Mouse (Mus musculus) CH12.LX (cell line): ENCODE data around the gene Wbp1l. TPM values are rescaled to one million over a fixed set of nuclear protein-coding genes. Genes with fewer than 3 reads are reported as not detected.

Source experiments
- DNase-seq: peaks from one replicate; pipeline ENCODE4 v3.0.0-alpha.2; 2013; ENCODE audit errors: extremely low read depth
- H3K27ac ChIP-seq: 2 replicates; pipeline ENCODE4 v1.5.1; 2012; ENCODE audit warnings: low read depth, mild to moderate bottlenecking, control low read depth, moderate library complexity; ENCODE audit not compliant: insufficient read depth
- H3K27me3 ChIP-seq: replicated peaks from 2 replicates; pipeline ENCODE3; 2012; ENCODE audit warnings: inconsistent platforms
- H3K36me3 ChIP-seq, 2 experiments: replicated peaks in 1 of 2; 2 replicates each; pipeline versions ENCODE3 to v1.6.1; 2012; ENCODE audit warnings: inconsistent platforms in 1 of 2, low read length in 1 of 2, mild to moderate bottlenecking in 1 of 2, mixed read lengths in 1 of 2, moderate library complexity in 1 of 2; ENCODE audit not compliant: control insufficient read depth in 1 of 2, insufficient read depth in 1 of 2
- H3K4me1 ChIP-seq, 2 experiments: 2 replicates each; pipeline ENCODE4 v1.6.1; 2012; ENCODE audit warnings: inconsistent platforms in 1 of 2, moderate library complexity in 1 of 2; ENCODE audit not compliant: insufficient read depth in 2 of 2, control insufficient read depth in 1 of 2
- H3K4me2 ChIP-seq: 2 replicates; pipeline ENCODE4 v1.6.1; 2012; ENCODE audit warnings: low read depth, mild to moderate bottlenecking, control low read depth; ENCODE audit not compliant: poor library complexity, insufficient read depth, severe bottlenecking
- H3K4me3 ChIP-seq, 3 experiments: fragments of 150-350 bp in 1 of 3; sonication (generic) in 1 of 3; replicated peaks in 1 of 3; 2 replicates each; pipeline versions ENCODE3 to v1.5.1; 2011 to 2012; ENCODE audit warnings: low read depth in 2 of 3, low read length in 2 of 3, mild to moderate bottlenecking in 2 of 3, moderate library complexity in 2 of 3, control low read depth in 1 of 3, improper control_type of control experiment in 1 of 3, inconsistent platforms in 1 of 3, mixed read lengths in 1 of 3; ENCODE audit not compliant: poor library complexity in 1 of 3
- H3K79me2 ChIP-seq: replicated peaks from 2 replicates; pipeline ENCODE4 v1.6.1; 2012; ENCODE audit warnings: mild to moderate bottlenecking, moderate library complexity; ENCODE audit not compliant: control insufficient read depth, poor library complexity, insufficient read depth, severe bottlenecking; ENCODE audit errors: extremely low read depth
- H3K9ac ChIP-seq: 2 replicates; pipeline ENCODE4 v1.6.1; 2012; ENCODE audit warnings: low read depth, mild to moderate bottlenecking, control low read depth, moderate library complexity; ENCODE audit not compliant: insufficient read depth
- H3K9me3 ChIP-seq: replicated peaks from 2 replicates; pipeline ENCODE3; 2012; ENCODE audit warnings: low read length, inconsistent platforms, mixed read lengths
- BHLHE40 ChIP-seq: IDR thresholded peaks from 2 replicates; pipeline ENCODE4 v1.6.1; 2011; ENCODE audit warnings: mild to moderate bottlenecking, low read depth, low read length, improper control_type of control experiment
- CHD2 ChIP-seq: IDR thresholded peaks from 2 replicates; pipeline ENCODE4 v1.6.1; 2011; ENCODE audit warnings: low read length, improper control_type of control experiment
- EP300 ChIP-seq: IDR thresholded peaks from 2 replicates; pipeline ENCODE4 v1.6.1; 2011; ENCODE audit warnings: low read length, improper control_type of control experiment
- ETS1 ChIP-seq: conservative IDR thresholded peaks from 2 replicates; pipeline ENCODE4 v1.6.1; 2012; ENCODE audit warnings: low read depth, mild to moderate bottlenecking, inconsistent platforms, low read length, improper control_type of control experiment, moderate library complexity
- GABPA ChIP-seq: IDR thresholded peaks from 2 replicates; pipeline ENCODE4 v1.6.1; 2012; ENCODE audit warnings: low read depth, low read length, improper control_type of control experiment, inconsistent platforms; ENCODE audit not compliant: insufficient replicate concordance
- HCFC1 ChIP-seq: IDR thresholded peaks from 2 replicates; pipeline ENCODE4 v1.6.1; 2012; ENCODE audit warnings: low read depth, mild to moderate bottlenecking, inconsistent platforms, low read length, improper control_type of control experiment
- IRF4 ChIP-seq: IDR thresholded peaks from 2 replicates; pipeline ENCODE4 v1.6.1; 2014; ENCODE audit warnings: low read depth, mild to moderate bottlenecking, inconsistent platforms, low read length, improper control_type of control experiment
- JUN ChIP-seq: IDR thresholded peaks from 2 replicates; pipeline ENCODE4 v1.6.1; 2011; ENCODE audit warnings: low read depth, mild to moderate bottlenecking, low read length, improper control_type of control experiment, moderate library complexity; ENCODE audit not compliant: insufficient read depth
- JUND ChIP-seq: conservative IDR thresholded peaks from 2 replicates; pipeline ENCODE4 v1.6.1; 2011; ENCODE audit warnings: low read depth, low read length, improper control_type of control experiment
- KAT2A ChIP-seq: IDR thresholded peaks from 2 replicates; pipeline ENCODE4 v1.6.1; 2012; ENCODE audit warnings: low read length, improper control_type of control experiment, inconsistent platforms; ENCODE audit not compliant: insufficient replicate concordance
- MAFK ChIP-seq: IDR thresholded peaks from 2 replicates; pipeline ENCODE4 v1.6.1; 2011; ENCODE audit warnings: low read length, improper control_type of control experiment; ENCODE audit not compliant: insufficient replicate concordance
- MEF2A ChIP-seq: IDR thresholded peaks from 2 replicates; pipeline ENCODE4 v1.6.1; 2014; ENCODE audit warnings: low read depth, mild to moderate bottlenecking, inconsistent platforms, low read length, improper control_type of control experiment, borderline replicate concordance
- MYC ChIP-seq: IDR thresholded peaks from 2 replicates; pipeline ENCODE4 v1.6.1; 2011; ENCODE audit warnings: low read depth, mild to moderate bottlenecking, improper control_type of control experiment, low read length
- NELFE ChIP-seq: IDR thresholded peaks from 2 replicates; pipeline ENCODE4 v1.6.1; 2011; ENCODE audit warnings: low read depth, low read length, improper control_type of control experiment
- NRF1 ChIP-seq: IDR thresholded peaks from 2 replicates; pipeline ENCODE4 v1.6.1; 2014; ENCODE audit warnings: low read depth, mild to moderate bottlenecking, inconsistent platforms, low read length, improper control_type of control experiment, moderate library complexity
- PAX5 ChIP-seq: IDR thresholded peaks from 2 replicates; pipeline ENCODE4 v1.6.1; 2012; ENCODE audit warnings: low read length, inconsistent platforms, mixed read lengths
- POLR2AphosphoS2 ChIP-seq: IDR thresholded peaks from 2 replicates; pipeline ENCODE4 v1.6.1; 2011; ENCODE audit warnings: low read depth, low read length, improper control_type of control experiment
- RAD21 ChIP-seq: IDR thresholded peaks from 2 replicates; pipeline ENCODE4 v1.6.1; 2011; ENCODE audit warnings: low read depth, mild to moderate bottlenecking, low read length, improper control_type of control experiment, moderate library complexity
- RCOR1 ChIP-seq: conservative IDR thresholded peaks from 2 replicates; pipeline ENCODE4 v1.6.1; 2012; ENCODE audit warnings: low read depth, mild to moderate bottlenecking, inconsistent platforms, low read length, improper control_type of control experiment
- SIN3A ChIP-seq: IDR thresholded peaks from 2 replicates; pipeline ENCODE4 v1.6.1; 2012; ENCODE audit warnings: low read length, improper control_type of control experiment, inconsistent platforms
- SMC3 ChIP-seq: IDR thresholded peaks from 2 replicates; pipeline ENCODE4 v1.6.1; 2011; ENCODE audit warnings: low read depth, low read length, improper control_type of control experiment
- TCF12 ChIP-seq: IDR thresholded peaks from 2 replicates; pipeline ENCODE4 v1.6.1; 2014; ENCODE audit warnings: low read depth, mild to moderate bottlenecking, inconsistent platforms, low read length, improper control_type of control experiment
- USF1 ChIP-seq: IDR thresholded peaks from 2 replicates; pipeline ENCODE4 v1.6.1; 2014; ENCODE audit warnings: low read depth, mild to moderate bottlenecking, inconsistent platforms, low read length, improper control_type of control experiment
- USF2 ChIP-seq: conservative IDR thresholded peaks from 2 replicates; pipeline ENCODE4 v1.6.1; 2011; ENCODE audit warnings: low read depth, low read length, improper control_type of control experiment
- ZC3H11A ChIP-seq: IDR thresholded peaks from 2 replicates; pipeline ENCODE4 v1.6.1; 2012; ENCODE audit warnings: low read depth, mild to moderate bottlenecking, inconsistent platforms, low read length, improper control_type of control experiment
- ZKSCAN1 ChIP-seq: IDR thresholded peaks from 2 replicates; pipeline ENCODE4 v1.6.1; 2012; ENCODE audit warnings: low read depth, inconsistent platforms, low read length, improper control_type of control experiment, borderline replicate concordance
- ZMIZ1 ChIP-seq: IDR thresholded peaks from 2 replicates; pipeline ENCODE4 v1.6.1; 2012; ENCODE audit warnings: low read depth, mild to moderate bottlenecking, inconsistent platforms, low read length, improper control_type of control experiment
- dilution Hi-C: fragments of 300-500 bp; cut with MboI; formaldehyde crosslinking; loops from 2 replicates; pipeline ENCODE4 v1.14.3; 2020; ENCODE audit warnings: low sequenced_read_pairs; ENCODE audit not compliant: extremely low pct_unique_long_range_greater_than_20kb, extremely low pct_ligation_motif_present
- in situ Hi-C: fragments of 300-500 bp; cut with MboI; formaldehyde crosslinking; loops from 3 replicates; pipeline ENCODE4 v1.14.3; 2019; ENCODE audit warnings: low sequenced_read_pairs, low pct_ligation_motif_present, low pct_unique_long_range_greater_than_20kb, mixed read lengths
- polyA plus RNA-seq: library from polyadenylated mRNA; unstranded; fragments of >175 nt; gene quantifications from 2 replicates; pipeline ENCODE4 v1.2.1, GENCODE M21; 2012; ENCODE audit warnings: low read depth; ENCODE audit not compliant: insufficient read length
- total RNA-seq, 2 experiments: library from RNA; depleted of rRNA; stranded (reverse); fragments of 300-350 nt in 1 of 2; fragments of >200 nt in 1 of 2; gene quantifications; 2 replicates each; pipeline ENCODE4 v1.2.3; 2012 to 2014

Gene Wbp1l
- total and polyA plus RNA-seq, 3 experiments = 11.6 to 23.5 (median 17.4) TPM

DNA sequence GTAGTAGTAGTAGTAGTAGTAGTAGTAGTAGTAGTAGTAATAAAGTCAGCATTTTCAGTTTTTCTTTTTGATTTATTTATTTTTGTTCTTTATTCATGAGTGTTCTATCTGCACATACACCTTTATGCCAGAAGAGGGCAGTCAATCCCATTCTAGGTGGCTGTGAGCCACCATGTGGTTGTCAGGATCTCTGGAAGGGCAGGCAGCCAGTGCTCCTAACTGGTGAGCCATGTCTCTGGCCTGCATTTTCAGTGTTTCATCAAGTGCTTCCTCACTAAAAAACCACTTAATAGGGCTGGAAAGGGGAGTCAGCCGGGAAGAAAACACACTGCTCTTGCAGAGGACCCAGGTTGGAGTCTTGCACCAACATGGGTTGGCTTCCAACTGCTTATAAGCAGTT, 36.8 kb upstream of the Wbp1l start (continued):
- TF ChIP-seq TCF12 (no peak), USF1 (no peak), JUND (no peak), GABPA (no peak), MYC (peak; percentile 99), EP300 (no peak), SMC3 (peak; percentile 69), ZKSCAN1 (no peak), KAT2A (no peak)
- TF ChIP-seq, all 38 proteins: peak for 8

DNA sequence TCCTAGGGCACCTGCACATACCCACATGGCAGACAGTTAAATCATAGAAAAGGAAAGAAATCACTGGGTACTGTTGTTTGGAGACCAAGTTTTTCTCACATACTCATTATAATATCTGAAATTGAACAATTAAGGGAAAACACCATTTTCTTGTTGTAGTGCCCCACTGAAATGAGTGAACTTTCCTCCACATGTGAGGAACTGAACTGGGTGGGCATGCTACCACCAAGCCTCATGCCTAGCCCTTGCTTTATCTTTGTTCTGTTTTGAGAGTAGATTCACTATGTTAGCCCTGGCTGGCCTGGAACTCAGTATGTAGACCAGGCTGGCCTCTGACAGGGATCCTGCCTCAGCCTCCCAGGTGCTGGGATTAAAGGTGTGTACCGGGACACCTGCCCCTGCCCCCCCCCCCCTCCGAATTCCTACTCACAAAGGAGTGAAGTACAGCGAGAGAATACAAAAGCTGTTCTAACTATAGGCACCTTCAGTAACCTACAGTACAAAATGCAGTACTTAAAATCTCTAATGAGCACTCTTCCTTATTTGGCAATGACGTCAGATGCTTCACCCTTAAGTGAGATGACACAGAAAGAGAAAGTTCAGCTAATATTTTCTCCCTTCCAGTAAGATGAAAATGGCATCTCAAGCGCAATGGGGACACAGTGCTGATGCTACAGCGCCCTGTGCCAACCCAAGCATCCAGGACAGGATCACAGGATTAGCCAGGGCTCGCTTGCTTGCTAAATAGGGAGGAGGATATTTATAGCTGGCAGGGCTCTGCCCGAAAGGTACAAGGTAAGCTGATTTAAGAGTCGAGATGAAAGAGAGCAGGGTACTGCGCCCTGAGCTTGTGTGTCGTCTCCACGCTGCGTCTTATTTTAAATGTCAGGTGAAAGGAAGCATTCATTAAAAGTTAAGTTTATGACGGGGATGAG, 36.0 kb upstream of the Wbp1l start:
- in situ Hi-C loops = no loop called here

More for the DNA sequence above, 36.0 kb upstream of the Wbp1l start:
- Histone ChIP-seq H3K79me2 (no peaks in the 10 kb centered on the region), H3K4me3 (peak overlapping the region in 2 of 3 experiments; percentile 15 to 34), H3K4me1 (peaks cover 8 to 31% of the 10 kb centered on the region in 2 experiments), H3K36me3 (peaks cover 0 to 9% of the 10 kb centered on the region in 2 experiments), H3K27ac (peak overlapping the region; percentile 60; the same call in 1 of the 2 replicates), H3K27me3 (no peaks in the 10 kb centered on the region), H3K9me3 (no peaks in the 10 kb centered on the region), H3K9ac (peak overlapping the region; percentile 34; the same call in 1 of the 2 replicates), H3K4me2 (peak overlapping the region; percentile 95)
- peak; percentile 37 for DNase-seq
- no peak for TF ChIP-seq HCFC1
- TF ChIP-seq MYC = no peak
- TF ChIP-seq POLR2AphosphoS2 = no peak
- no peak for TF ChIP-seq BHLHE40
- TF ChIP-seq SIN3A = peak; percentile 48; the same call in 1 of the 2 replicates
- TF ChIP-seq NRF1 = no peak
- no peak for TF ChIP-seq PAX5
- no peak for TF ChIP-seq NELFE
- no peak for TF ChIP-seq EP300
- no peak for TF ChIP-seq USF2
- TF ChIP-seq ETS1 = no peak
- TF ChIP-seq MAFK = no peak
- TF ChIP-seq JUN = peak; percentile 88
- TF ChIP-seq RAD21 = no peak
- TF ChIP-seq ZC3H11A = no peak
- peak; percentile 57 for TF ChIP-seq JUND
- TF ChIP-seq ZMIZ1 = no peak
- TF ChIP-seq CHD2 = no peak
- no peak for TF ChIP-seq RCOR1
- TF ChIP-seq TCF12 = no peak
- peak; percentile 96 for TF ChIP-seq MEF2A
- TF ChIP-seq GABPA = no peak
- no peak for TF ChIP-seq IRF4
- dilution Hi-C loops = no loop called here
